Mouse (Mus musculus) heart, postnatal 0 days (tissue): ENCODE data around the gene Dclre1b.

ENCODE experiments used
- CTCF ChIP-seq: IDR thresholded peaks from 2 replicates; pipeline ENCODE4 v1.5.1; 2016; ENCODE audit warnings: antibody characterized with exemption, control low read depth, low read depth
- EP300 ChIP-seq: IDR thresholded peaks from 2 replicates; pipeline ENCODE4 v1.6.1; 2016; ENCODE audit warnings: antibody characterized with exemption, low read depth

DNA sequence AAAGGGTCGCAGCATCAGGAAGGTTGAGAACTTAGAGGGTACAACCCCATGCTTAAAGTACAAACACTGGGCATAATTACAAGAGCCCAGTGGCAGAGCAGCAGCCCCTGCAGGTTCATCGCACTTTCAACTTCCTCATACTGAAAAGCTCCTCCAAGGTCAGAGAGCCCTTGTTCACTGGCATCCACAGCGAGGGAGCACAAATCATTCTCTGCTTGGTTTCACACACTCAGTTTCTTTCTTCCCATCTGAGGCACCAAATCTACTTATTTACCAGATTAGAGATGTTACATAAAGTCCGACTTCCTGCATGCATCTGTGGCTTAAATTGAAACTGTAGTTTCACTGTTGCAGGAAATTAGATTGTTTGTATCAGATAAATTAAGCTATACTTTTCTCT is 36.4 kb downstream of the Dclre1b start:
- no peak for TF ChIP-seq CTCF
- no peak for TF ChIP-seq EP300
